Mouse (Mus musculus) left cerebral cortex, postnatal 25 days (tissue): ENCODE measurements around the gene Ccdc115. TPM values are rescaled to one million over a fixed set of nuclear protein-coding genes. Genes with fewer than 3 reads are reported as not detected.

ENCODE experiments used
- DNase-seq, 2 experiments: peaks; one replicate each; pipeline ENCODE4 v3.0.0; 2022; ENCODE audit warnings: low spot score in 2 of 2, mixed read lengths in 1 of 2
- intact Hi-C: fragments of 180-260 bp; cut with DNase I; formaldehyde crosslinking; loops from one replicate; pipeline ENCODE4 v1.15.1; 2025
- total RNA-seq, 2 experiments: library from RNA; stranded (reverse); gene quantifications; 2 replicates each; pipeline ENCODE4 v1.2.3; 2021

Gene Ccdc115
- 10 to 100 TPM; 14.3 to 16.5 TPM for total RNA-seq

DNA sequence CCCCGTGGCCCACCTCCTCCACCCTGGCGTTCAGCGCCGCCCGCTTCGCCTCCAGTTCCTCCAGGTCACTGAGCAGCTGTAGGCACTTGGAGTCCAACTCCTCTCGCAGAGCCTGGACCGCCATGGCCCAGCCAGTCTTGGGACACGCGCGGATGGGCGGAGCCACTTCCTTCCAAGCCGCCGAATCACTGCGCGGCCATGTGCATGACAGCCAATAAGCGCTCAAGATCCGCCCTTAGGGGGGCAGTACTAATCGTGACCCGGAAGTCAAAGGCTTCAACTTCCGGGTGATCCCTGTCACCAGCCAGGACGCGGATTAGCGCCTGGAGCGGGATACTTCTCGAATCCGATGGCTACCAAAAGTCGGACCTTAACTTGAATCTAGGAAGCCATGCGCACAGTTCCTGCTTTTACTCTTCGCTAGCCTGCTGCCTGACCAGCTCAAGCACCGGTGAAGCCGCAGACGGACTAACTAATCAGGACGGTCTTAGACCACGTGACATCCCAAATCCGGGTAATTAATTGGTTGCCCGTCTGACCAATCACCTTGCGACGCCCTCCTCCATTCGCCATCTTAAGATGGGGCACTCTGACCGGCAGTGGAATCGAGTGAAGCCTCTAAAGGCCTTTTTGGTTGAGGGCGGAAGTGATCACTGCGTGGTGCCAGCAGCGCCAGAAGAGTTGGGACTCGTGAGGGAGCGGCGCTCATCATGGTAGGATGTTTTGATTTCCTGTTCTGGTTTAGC, at the start of gene Ccdc115, which contains the start of gene Imp4:
TSS of gene Ccdc115 (minus strand) at position 458 of the 746 bp plus-strand sequence.
TSS of gene Imp4 (plus strand) at position 637 of the 746 bp plus-strand sequence.
- peak; percentile 95 to 98 for DNase-seq
- intact Hi-C loops: no loop called here

DNA sequence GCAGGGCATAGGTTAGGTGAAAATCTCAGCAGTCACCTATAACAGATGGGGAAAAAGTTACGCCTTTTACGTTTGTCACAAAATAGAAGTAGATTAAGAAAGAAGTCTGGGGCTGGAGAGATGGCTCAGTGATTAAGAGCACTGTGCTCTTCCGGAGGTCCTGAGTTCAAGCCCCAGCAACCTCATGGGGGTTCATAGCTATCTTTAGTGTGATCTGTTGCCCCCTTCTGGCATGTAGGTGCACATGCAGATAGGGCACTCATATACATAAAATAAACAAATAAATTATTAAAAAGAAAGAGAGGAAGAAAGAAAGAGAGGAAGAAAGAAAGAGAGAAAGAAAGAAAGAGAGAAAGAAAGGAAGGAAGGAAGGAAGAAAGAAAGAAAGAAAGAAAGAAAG, 47.9 kb upstream of the Ccdc115 start:
- no peak for DNase-seq
- intact Hi-C loops: loop anchor here (5.0 kb wide), 1 partner anchor 115 kb away; no protein-coding TSS in a partner anchor

DNA sequence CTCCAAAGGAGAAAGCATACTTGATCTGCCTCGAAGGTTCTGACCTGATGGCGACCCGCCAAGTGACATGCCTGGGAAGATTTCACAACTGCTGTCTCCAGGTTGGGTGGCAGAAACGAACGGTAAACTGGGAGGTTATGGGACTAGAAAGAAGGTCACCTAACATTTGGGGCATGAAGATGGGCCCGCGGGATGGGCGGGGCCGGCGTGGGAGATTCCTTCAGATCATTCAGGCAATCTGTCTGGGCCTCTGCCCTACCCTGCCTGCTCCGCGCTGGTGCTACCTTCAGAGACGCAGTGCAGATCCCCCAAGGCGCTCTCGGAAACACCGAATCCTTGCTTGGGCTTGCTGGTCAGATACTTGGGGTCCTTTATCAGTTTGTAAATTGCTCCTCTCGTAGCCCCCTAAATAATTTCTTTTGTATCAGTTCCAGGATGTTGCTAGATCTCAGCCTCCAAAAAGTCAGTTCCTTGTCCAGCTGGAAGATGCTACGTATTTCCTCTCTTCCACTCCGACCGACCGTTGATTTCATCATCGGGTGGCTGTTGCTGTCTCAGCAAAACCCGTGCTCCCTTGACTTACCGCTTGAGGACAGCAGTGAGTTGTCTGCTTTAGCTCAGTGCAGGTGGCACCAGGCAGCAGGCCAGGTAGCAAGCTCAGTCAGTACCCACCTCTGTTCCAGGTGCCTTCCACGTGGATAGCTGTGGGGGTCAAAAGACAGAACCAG, 46.2 kb upstream of the Ccdc115 start:
- DNase-seq: peak; percentile 63 to 72
- intact Hi-C loops: loop anchor here (5.0 kb wide), 1 partner anchor 117 kb away; no protein-coding TSS in a partner anchor

DNA sequence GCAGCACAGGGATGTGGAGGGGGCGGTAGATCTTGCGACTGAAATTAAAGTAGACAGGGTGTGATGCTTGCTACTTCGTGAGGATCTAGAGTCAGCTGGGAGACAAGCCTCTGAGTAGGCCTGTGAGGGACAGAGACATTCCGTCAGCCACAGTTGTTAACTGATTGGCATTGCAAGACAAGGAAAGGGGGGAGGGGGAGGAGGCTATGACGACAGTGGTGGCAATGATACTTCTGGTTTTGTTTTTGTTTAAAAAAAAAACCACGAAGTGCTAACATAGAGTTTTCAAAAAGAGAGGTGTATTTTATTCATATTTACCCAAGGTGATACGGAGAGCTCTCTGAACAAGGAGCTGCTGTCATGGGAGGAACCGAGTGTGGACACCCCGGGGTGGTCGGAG, 45.0 kb upstream of the Ccdc115 start:
- intact Hi-C loops: no loop called here
- no peak for DNase-seq

DNA sequence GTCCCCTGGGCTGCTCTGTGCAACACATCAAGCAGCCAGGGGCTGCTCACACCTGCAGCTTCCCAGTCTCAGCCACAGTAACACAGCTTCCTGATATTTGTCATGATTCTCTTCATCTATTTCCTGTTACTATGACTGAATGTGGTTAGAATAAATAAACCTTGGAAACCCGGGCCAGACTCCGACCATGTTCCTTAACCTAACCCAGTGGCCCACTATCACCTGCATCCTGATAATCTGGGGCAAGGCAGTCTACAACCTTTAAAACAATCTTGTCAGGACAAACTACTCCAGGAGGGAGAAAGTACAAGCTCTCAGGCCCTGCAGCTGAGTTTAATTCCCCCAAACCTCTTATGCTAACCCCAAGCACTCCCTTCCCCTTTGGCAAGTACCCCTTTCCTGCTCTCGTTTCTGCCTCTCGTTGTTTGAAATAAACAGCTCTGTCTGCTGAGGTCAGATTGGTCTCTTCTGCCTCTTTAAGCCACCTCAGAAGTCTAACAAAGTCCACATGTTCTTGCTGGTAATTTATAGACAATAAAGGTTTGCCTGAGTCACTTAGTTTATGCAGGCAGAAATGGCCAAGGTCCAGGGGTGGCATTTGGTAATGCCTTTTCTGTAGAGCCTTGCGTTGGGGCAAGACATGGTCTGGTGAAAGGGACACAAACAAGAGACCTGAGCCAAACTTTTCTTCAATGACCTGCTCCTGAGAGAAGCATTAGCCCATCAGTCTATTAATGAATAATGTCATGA, 42.6 kb upstream of the Ccdc115 start:
- DNase-seq: no peak
- intact Hi-C loops: no loop called here

DNA sequence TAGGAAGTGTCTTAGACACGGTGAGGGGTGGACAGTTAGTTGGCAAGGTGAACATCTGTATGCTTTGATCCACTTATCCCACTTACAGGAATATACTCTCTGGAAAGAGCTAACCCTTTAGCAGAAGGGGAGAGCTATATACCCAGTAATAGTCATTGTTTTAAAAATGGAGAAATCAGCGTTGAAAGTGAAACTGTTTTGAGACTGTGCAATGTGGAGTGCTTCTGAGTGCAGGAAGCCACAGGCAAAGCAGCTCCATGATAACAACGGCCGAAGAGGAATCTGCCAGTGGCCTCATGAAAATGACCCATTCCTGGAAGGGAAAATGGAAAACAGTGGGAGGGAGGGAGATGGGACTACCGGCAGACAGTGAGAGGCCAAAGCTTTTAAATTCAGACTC, 41.3 kb upstream of the Ccdc115 start:
- intact Hi-C loops: no loop called here
- no peak for DNase-seq

DNA sequence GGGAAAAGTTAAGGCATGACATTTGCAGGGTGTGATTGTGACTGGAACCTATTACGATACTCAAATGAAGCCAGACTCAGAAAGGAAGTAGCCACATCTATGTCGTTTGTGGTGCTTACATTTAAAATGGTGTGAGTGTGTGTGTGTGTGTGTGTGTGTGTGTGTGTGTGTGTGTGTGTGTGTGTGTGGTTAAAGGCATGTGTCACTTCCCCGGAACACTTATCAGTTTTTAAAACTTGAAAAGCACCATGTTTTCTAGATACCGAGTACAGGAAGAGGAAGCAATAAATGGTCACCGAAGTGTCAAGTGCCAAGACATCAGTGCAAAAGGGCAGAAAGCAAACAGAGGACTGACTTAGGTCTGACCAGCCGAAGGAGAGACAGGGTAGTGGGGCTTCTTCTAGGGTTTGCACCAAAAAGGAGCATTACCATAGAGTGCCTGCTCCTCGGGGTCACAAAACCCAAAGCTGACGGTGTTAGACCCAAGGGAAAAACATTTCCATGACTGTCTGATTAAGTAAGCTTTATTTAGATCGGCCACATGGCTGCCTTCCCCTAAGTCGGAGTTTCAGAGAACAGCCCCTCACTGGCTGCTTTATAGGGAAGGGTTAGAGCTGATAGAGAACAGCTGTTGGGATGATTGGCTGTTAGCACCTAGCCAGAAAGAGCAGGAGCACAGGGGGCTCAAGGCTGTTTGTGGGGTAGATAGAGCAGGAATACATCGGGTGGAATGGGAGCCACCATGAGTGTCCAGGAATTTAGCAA, 39.6 kb upstream of the Ccdc115 start:
- DNase-seq: no peak
- intact Hi-C loops: no loop called here

DNA sequence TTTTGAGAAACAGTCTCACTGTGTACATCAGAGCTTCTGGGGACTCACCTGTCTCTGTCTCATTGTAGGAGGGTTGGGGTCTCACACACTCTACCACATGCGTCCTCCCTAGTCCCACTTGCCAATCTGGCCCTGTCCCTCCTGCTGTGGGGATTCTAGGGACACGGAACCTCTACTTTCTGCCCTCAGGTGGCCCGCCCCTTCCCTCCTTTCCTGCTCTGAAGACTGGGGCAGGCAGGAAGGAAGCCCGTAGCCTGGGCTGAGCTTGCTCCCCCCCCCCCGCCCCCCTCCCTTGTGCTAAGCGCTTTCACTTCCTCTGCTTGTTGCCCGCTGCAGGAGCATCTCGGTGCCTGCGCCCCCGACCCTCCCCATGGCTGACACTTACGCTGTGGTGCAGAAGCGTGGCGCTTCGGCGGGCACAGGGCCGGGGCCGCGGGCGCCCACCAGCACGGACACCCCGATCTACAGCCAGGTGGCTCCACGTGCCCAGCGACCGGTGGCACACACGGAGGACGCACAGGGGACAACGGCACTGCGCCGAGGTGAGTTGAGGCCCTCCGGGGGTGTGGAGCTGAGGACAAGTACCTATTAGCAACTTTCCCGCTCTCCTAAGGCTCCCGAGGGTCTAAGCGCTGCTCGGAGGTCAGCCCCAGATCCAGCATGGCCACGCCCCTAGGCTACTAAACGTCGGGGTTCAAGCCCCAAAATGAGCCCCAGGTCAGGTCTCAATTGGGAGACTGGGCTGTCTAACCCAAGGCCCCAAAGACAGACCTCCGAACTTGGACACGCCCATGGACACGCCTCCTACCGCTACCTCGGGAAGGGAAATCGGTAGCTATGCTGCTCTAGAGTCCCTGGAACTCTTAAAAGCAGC, 33.2 kb upstream of the Ccdc115 start:
- DNase-seq: no peak
- intact Hi-C loops: no loop called here

DNA sequence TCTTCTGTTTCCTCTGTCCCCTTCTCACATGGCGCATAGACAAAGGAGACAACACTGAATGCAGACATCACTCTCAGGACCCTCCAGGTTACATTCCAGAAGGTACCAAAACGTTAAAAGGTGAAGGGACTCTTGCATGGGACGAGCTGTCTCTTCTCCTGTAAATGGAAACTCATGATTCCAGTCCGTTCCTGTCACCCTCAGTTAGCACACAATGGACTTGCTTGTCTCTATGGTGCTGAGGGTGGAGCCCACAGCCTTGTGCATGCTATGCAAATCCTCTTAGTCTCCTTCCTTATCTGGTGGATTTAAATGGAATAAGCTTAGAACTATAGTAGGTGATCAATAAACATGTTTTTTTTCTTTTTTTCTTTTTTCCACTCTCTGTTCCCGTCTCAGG, 30.3 kb upstream of the Ccdc115 start:
- DNase-seq: no peak
- intact Hi-C loops: no loop called here

DNA sequence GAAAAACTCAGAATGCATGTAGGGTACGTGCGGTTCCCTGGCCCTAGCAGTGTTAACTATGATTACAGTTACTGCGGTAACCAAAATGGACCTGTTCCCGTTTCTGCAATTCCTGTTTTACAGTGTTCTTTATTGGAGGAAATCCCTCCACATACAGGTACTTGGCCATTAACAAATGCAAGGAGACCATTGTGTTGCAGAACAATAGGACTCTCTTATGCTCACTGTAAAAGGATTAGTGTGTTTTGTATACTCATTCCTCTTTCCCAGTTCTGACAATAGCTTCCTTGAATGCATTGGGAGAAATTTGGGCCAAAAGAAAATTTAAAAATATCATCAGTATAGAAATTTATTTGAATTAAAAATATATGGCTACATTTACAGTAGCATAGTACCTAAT, 29.0 kb upstream of the Ccdc115 start:
- intact Hi-C loops: no loop called here
- no peak for DNase-seq

DNA sequence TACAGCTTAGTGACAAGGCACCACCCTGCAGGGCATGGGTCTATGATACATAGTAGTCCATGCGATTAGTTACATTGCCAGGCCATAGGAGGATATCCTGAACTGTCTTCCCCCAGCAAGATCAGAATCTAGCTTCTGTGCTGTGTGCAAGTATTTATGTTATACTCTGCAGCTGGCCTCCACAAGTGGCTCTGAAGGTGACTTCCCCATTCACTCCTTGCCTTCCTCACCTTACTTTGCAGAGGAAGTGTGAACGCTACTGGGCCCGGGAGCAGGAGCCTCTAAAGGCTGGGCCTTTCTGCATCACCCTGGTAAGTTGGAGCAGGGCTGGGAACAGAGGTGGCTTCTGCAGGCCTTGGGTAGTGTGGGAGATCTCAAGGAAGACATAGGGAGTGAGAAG, 28.6 kb upstream of the Ccdc115 start:
- DNase-seq: no peak
- intact Hi-C loops: no loop called here

DNA sequence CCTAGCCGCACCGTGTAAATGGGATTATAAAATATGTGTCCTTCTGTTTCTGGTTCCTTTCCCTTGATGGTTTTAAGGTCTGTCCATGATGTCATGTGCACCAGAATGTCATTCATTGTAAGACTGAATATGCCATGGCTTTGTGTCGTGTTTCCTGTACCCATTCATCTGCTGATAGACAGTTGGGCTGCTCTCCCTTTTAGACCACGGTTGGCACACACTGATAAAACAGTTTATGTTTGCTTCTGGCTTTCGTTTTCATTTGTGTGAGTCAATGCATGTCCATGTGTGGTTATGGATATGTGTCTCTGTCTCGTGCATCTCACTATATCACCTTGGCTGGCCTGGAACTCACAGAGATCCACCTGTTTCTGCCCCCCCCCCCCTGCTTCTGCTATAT, 26.0 kb upstream of the Ccdc115 start:
- intact Hi-C loops: no loop called here

DNA sequence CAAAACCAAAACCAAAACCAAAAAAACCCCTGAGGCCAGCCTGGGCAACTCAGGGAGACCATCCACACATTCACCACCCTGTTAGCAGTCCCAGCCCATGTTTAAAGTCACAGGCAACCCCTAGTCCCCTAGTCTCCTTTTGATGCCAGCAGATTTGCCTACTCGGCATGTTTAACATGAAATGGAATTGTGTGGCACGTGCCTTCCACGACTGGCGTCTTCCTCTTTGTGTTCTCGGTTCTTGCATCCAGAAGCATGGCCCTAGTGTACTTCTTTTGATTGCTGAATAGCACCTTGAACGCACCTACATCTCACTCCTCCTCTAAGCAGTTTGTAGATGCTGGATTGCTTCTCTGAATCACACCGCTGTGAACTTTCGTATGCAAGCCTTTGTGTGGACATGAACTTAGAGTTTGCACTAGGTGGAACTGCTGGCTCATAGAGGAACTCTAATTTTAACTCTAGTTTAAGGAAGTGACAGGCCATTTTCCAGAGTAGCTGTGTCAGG, 24.9 kb upstream of the Ccdc115 start:
- intact Hi-C loops: no loop called here
- DNase-seq: no peak

More for the DNA sequence above, 26.0 kb upstream of the Ccdc115 start:
- no peak for DNase-seq

DNA sequence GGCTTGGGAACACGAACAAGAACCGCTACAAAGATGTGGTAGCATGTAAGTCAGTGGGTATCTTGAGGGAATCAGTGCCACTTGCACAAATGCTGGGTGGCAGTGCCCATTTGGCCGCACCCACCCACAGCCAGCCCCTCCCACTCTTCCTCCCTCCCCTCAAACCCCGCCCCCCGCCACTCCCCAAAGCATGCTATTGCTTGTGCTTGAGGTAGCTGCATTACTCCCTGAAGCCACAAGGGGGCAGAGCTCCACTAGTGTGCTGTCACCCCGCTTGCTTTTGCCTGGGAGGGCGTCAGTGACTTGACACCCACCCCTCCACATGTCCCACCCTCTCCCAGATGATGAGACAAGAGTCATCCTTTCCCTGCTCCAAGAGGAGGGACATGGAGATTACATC, 23.3 kb upstream of the Ccdc115 start:
- intact Hi-C loops: no loop called here
- DNase-seq: peak; percentile 47 to 58

DNA sequence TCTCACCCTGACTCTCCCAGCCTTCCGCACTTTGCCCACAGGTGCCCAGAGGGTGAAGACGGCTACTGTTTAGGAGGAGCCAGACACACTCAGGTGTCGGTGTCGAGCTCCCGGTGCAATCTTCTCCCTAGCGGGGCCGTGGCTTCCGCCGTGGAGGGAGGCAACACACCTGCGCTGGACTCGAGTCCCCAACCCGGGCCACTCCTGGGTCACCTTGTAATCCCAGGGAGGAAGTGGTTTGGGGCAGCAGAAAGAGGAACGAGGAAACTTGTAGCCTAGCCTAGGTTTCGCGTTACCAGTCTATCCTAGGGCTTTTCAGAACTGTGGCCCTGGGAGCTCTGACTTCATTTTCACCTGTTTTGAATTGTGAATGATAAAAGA, 20.6 kb upstream of the Ccdc115 start:
- DNase-seq: no peak
- intact Hi-C loops: loop anchor here (2.0 kb wide), 1 partner anchor 143 kb away; no protein-coding TSS in a partner anchor

DNA sequence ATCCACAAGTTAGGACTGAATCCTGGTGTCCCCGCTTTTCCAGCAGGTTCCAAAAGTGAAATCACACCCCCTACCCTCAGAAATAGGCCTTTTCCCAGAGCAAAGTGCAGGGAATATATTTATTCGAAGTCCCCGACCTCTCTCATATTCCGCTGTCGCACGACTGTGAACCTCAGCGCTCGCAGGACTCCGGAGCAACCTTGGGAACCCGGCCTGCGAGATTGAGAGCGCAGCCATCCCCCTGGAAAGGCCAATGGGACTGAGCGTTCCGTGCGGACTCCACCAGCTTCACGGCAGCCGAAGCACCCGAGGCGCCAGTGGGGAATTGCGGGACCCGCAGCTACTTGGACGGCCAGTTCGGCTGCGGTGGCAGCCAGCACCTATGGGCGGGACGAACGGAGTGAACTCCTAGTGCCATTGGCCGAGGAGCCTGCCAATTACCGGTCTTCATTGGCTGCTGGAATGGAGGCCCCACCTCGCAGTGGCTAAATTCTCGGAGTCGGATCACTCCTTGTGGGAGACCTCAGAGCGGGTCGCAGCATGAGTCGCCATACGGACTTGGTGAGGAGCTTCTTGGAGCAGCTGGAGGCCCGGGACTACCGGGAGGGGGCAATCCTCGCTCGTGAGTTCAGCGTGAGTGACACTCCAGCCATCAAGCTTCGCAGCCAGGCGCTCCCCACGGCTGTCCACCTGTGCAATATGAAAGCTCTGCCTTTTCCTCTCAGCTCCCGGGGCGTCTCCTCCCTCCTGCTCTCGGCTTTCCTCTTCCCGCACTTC, 20.0 kb upstream of the Ccdc115 start, which contains the start of gene Ptpn18:
TSS of gene Ptpn18 (plus strand) at position 479 of the 777 bp plus-strand sequence.
- intact Hi-C loops: loop anchor here (2.0 kb wide), 1 partner anchor 143 kb away; no protein-coding TSS in a partner anchor
- peak; percentile 89 to 90 for DNase-seq

DNA sequence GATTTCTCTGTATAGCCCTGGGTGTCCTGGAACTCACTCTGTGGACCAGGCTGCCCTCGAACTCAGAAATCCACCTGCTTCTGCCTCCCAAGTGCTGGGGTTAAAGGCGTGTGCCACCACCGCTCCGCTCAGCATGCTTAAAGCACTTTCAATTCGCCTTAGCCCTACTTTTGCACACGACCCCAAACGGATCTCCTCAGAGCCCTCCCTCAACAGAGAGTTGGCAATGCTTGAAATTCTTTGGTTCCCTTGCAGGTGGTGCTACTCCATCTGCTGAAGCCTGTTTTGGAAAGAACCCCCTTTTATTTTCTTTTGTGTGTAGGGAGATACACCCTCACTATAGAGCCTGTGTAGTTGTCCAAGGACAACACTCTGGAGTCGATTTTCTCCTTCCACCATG, 19.0 kb upstream of the Ccdc115 start:
- DNase-seq: no peak

DNA sequence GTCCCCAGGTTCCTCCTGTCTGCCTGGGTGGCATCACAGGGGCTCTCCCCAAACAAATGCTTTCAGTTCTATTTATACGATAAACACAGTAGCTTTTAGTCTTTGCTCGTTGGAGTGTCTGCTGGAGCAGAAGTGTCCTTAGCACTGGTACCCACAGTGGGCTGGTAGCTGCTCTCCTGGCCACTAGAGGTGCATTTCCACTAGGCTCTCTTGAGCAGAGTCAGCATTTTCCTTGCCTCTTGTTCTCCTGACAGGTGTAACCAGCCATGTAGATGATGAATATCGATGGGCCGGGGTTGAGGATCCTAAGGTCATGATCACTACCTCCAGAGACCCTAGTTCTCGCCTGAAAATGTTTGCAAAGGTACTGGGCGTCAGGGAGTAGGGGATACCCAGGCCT, 3.7 kb upstream of the Ccdc115 start:
- intact Hi-C loops: no loop called here
- no peak for DNase-seq

More for the DNA sequence above, 19.0 kb upstream of the Ccdc115 start:
- intact Hi-C loops: no loop called here
